Mouse (Mus musculus) lung, adult 2 months (tissue): ENCODE results near the gene Nhsl1.

Experiments
- CTCF ChIP-seq: fragments of 200-500 bp; IDR thresholded peaks from 2 replicates; pipeline ENCODE4 v1.5.1; 2011; ENCODE audit warnings: mild to moderate bottlenecking, low read length, control low read depth; ENCODE audit not compliant: insufficient read depth
- POLR2A ChIP-seq: fragments of 200-500 bp; IDR thresholded peaks from 2 replicates; pipeline ENCODE4 v1.6.1; 2011; ENCODE audit warnings: low read depth, mild to moderate bottlenecking, control low read depth, low read length, borderline replicate concordance; ENCODE audit errors: extremely low read depth

- TF ChIP-seq CTCF (no peak), POLR2A (no peak)
Observed at GRCm38 (mm10) chr10:18483658-18484057, 164.9 kb downstream of the Nhsl1 start.
